Mouse (Mus musculus) intestine, postnatal 0 days (tissue): ENCODE results near the gene Gipc2. TPM values are rescaled to one million over a fixed set of nuclear protein-coding genes. Genes with fewer than 3 reads are reported as not detected.
"Not testable (repeated sequence)": the region's sequence is repeated elsewhere in the genome, so short reads cannot be mapped to it uniquely, and the experiment has no call there.

Source experiments
- ATAC-seq: fragments of 200-750 bp; cut with Nextera tagmentation; 2 replicates; pipeline ENCODE4 v1.8.0; 2017; ENCODE audit warnings: mild to moderate bottlenecking, moderate TSS enrichment, moderate library complexity
- H3K27ac ChIP-seq: fragments of 300-500 bp; sonication (generic); 2 replicates; pipeline ENCODE4 v1.5.1; 2014; ENCODE audit warnings: mild to moderate bottlenecking, low read depth, low read length, moderate library complexity
- H3K27me3 ChIP-seq: fragments of 300-500 bp; sonication (generic); replicated peaks from 2 replicates; pipeline ENCODE4 v1.6.1; 2014; ENCODE audit warnings: low read length, mixed read lengths; ENCODE audit not compliant: control insufficient read depth, insufficient read depth
- H3K36me3 ChIP-seq: fragments of 300-500 bp; sonication (generic); 2 replicates; pipeline ENCODE4 v1.6.1; 2014; ENCODE audit warnings: mild to moderate bottlenecking, moderate library complexity; ENCODE audit not compliant: control insufficient read depth, insufficient read depth
- H3K4me1 ChIP-seq: fragments of 300-500 bp; sonication (generic); replicated peaks from 2 replicates; pipeline ENCODE4 v1.6.1; 2014; ENCODE audit warnings: antibody characterized with exemption, low read length, mixed read lengths; ENCODE audit not compliant: control insufficient read depth, insufficient read depth
- H3K4me2 ChIP-seq: fragments of 300-500 bp; sonication (generic); replicated peaks from 2 replicates; pipeline ENCODE4 v1.6.1; 2014; ENCODE audit warnings: low read depth, mild to moderate bottlenecking, moderate library complexity
- H3K4me3 ChIP-seq: fragments of 300-500 bp; sonication (generic); 2 replicates; pipeline ENCODE4 v1.5.1; 2014; ENCODE audit warnings: low read depth, low read length
- H3K9ac ChIP-seq: fragments of 300-500 bp; sonication (generic); 2 replicates; pipeline ENCODE4 v1.6.1; 2014; ENCODE audit warnings: mild to moderate bottlenecking, low read depth, low read length
- H3K9me3 ChIP-seq: fragments of 300-500 bp; sonication (generic); 2 replicates; pipeline ENCODE4 v1.6.1; 2016; ENCODE audit warnings: mixed run types; ENCODE audit not compliant: control insufficient read depth
- CTCF ChIP-seq: sonication (generic); IDR thresholded peaks from 2 replicates; pipeline ENCODE4 v1.5.1; 2016; ENCODE audit warnings: low read depth, mild to moderate bottlenecking, control low read depth, antibody characterized with exemption, moderate library complexity
- WGBS: fragments of 180-500 bp; shearing (Covaris S2); extraction: QIAGEN DNeasy Blood & Tissue Kit; methylation state at CpG from one replicate; pipeline ENCODE4 v1.1.7; 2014; 5-methylcytosine and 5-hydroxymethylcytosine counted together
- polyA plus RNA-seq: library from polyadenylated mRNA; unstranded; fragments of >200 nt; fragmentation: Nextera tagmentation; extraction: Ambion mirVana; gene quantifications from 2 replicates; pipeline ENCODE4 v1.2.1, GENCODE M21; 2015

Gipc2 gene
- polyA plus RNA-seq, 1 experiment from 2014 or later: 243 TPM

DNA sequence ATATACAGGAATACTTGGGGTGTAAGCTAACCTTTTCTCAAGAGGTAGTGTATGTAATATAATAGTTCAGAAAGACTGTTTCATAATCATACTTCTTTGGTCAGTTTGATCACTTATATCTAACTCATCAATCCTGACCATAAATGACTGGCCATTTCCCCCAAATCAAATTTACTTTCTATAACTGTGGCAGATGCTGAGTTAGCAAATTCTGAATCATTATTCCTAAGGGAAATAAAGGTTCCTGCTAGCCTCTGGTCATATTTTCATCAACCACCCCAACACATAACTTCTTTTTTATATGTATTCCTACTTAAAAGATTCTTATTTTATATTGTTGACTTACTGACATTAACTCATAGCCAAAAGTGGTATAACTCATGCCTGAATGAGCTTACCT is 36.9 kb upstream of the Gipc2 start:
- peaks cover 12% of the 10 kb centered on the region; the same call in 1 of the 2 replicates for H3K4me1 ChIP-seq
- no peaks in the 10 kb centered on the region for H3K36me3 ChIP-seq
- no peak for TF ChIP-seq CTCF
- no peak overlapping the region for H3K4me3 ChIP-seq
- H3K9me3 ChIP-seq: no peaks in the 10 kb centered on the region
- H3K4me2 ChIP-seq: no peak overlapping the region
- no peak overlapping the region for H3K9ac ChIP-seq
- no peak overlapping the region for H3K27ac ChIP-seq
- H3K27me3 ChIP-seq: no peaks in the 10 kb centered on the region
- no peak for ATAC-seq

DNA sequence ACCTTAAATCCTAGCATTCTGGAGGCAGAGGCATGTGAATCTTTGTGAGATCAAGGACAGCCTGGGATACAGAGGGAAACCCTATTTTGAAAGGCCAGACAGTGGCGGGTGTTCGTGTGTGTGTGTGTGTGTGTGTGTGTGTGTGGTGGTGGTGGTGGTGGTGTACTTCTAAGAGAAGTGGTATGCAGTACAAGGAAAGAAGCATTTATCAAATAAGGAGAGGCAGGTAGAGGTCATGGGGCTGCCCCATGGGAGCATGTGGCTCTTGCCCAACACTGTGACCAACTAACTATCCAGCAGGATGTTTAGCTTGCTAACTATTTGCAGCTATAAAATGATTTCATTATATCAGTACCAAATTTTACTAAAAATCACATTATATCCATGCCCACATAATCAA is 35.6 kb upstream of the Gipc2 start:
- Histone ChIP-seq H3K36me3 (no peaks in the 10 kb centered on the region), H3K9ac (no peak overlapping the region), H3K4me2 (no peak overlapping the region), H3K4me1 (peaks cover 8% of the 10 kb centered on the region; the same call in 1 of the 2 replicates), H3K9me3 (no peaks in the 10 kb centered on the region), H3K4me3 (no peak overlapping the region), H3K27ac (peak overlapping the region; percentile 54), H3K27me3 (no peaks in the 10 kb centered on the region)
- peak; percentile 50 for ATAC-seq
- 73% methylated on average over 2 of the region's 2 CpGs for WGBS
- no peak for TF ChIP-seq CTCF

DNA sequence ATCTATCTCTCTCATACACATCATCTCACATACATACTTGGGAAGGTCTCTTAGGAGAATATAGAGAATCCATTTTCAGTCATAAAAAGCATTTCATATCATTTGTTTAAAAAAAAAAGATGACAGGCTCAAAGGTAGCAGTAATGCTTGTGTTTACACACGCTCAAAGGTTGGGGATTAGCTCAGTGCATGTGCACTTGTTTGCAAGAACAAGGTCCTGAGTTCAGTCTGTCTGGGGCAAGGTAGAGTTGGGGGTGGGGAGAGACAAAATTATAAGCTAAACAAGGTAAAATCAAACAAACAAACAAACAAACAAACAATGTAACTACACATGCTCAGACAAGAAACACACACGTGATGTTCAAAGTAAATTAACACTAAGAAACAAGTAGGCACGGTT is 35.2 kb upstream of the Gipc2 start:
- Histone ChIP-seq H3K36me3 (no peaks in the 10 kb centered on the region), H3K9ac (no peak overlapping the region), H3K9me3 (no peaks in the 10 kb centered on the region), H3K27ac (peak overlapping the region; percentile 77), H3K4me2 (no peak overlapping the region), H3K27me3 (no peaks in the 10 kb centered on the region), H3K4me3 (no peak overlapping the region), H3K4me1 (peaks cover 4% of the 10 kb centered on the region; the same call in 1 of the 2 replicates)
- no peak for TF ChIP-seq CTCF
- 62% methylated on average over 3 of the region's 3 CpGs for WGBS
- ATAC-seq: peak; percentile 86

DNA sequence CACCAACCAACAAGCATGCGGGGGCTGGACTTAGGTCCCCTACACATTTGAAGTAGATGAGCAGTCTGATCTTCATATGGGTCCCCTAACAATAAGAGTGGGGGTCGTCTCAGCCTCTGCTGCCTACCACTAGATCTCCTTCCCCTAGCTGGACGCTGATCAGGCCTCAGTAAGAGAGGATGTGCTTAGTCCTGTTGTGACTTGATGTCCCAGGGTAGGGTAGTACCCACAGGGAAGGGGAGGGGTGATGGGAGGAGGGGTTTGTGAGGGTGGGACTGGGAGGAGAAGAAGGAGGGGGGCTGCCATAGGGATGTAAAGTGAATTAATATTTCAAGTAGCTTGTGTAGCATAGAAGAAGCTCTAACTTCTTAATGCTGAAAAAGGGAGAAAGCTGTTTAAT is 33.1 kb upstream of the Gipc2 start:
- WGBS: 79% methylated on average over 3 of the region's 3 CpGs
- Histone ChIP-seq H3K9ac (no peak overlapping the region), H3K4me3 (no peak overlapping the region), H3K4me1 (0 out of 2 replicates have a peak, but pooled peaks cover 3% of the 10 kb centered on the region), H3K27ac (no peak overlapping the region), H3K9me3 (no peaks in the 10 kb centered on the region), H3K36me3 (no peaks in the 10 kb centered on the region), H3K4me2 (no peak overlapping the region), H3K27me3 (no peaks in the 10 kb centered on the region)
- no peak for TF ChIP-seq CTCF
- no peak for ATAC-seq

DNA sequence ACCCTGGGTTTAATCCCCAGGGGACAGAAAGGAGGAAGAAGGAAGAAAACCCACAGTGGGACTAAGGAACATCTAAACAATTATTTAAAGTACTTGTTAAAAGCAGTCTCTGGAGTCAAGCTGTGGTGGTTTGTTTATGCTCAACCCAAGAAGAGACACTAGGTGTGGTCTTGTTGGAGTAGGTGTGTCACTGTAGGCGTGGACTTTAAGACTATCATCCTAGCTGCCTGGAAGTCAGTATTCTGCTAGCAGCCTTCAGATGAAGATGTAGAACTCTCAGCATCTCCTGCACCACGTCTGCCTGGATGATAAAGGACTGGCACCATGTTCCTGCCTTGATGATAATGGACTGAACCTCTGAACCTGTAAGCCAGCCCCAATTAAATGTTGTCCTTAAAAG is 31.2 kb upstream of the Gipc2 start:
- not testable (repeated sequence) for H3K4me1 ChIP-seq, H3K4me3 ChIP-seq, H3K36me3 ChIP-seq, H3K9me3 ChIP-seq, H3K27me3 ChIP-seq, ATAC-seq, H3K9ac ChIP-seq, H3K27ac ChIP-seq, H3K4me2 ChIP-seq
- WGBS: 24% methylated on average over 2 of the region's 2 CpGs

DNA sequence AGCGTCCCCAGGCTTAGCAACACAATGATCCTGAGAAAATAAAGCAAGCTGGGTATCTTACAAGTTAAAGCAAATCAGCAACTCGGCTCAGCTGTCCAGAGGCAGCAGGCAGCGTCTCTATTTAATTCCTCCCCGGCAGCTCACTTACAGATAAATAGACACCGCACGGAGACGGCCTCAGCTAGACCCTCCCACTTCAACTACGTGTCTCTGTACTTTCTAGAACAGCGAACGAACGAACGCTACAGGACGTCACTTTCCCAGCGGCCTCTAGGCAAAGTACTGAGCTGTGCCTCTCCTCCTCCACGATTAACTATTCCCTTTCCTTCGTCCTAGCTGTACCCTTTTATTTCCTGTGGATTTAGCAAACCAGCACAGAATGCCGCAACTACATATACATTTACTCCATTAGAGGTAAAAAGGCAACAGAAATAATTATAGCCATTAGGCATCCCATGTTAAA is 27.6 kb upstream of the Gipc2 start:
- WGBS: under 1% methylated on average over 17 of the region's 17 CpGs

DNA sequence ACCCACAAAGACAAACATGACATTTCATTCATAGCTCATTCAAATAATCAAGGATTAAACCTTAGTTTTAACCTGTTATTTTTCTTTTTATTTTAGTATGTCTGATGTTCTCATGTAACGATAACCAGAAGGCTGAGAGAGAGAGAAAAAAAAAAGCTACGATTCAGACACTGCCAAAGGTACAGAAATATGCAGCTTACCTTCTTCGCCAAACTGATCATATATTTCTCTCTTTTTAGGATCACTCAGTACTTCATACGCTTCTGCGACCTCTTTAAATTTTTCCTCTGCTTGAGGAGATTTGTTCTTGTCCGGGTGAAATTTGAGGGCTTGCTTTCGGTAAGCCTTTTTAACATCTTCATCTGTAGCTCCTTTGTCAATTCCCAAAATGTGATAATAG is 27.1 kb upstream of the Gipc2 start:
- Histone ChIP-seq H3K4me3 (peak overlapping the region; percentile 64), H3K4me1 (no peaks in the 10 kb centered on the region), H3K27me3 (no peaks in the 10 kb centered on the region), H3K27ac (peak overlapping the region; percentile 77), H3K36me3 (no peaks in the 10 kb centered on the region), H3K9ac (peak overlapping the region; percentile 54), H3K9me3 (no peaks in the 10 kb centered on the region), H3K4me2 (peak overlapping the region; percentile 66)
- no peak for TF ChIP-seq CTCF
- WGBS: under 1% methylated on average over 7 of the region's 7 CpGs
- ATAC-seq: no peak

More for the DNA sequence above, 27.6 kb upstream of the Gipc2 start:
- Histone ChIP-seq H3K9ac (peak overlapping the region; percentile 54), H3K9me3 (no peaks in the 10 kb centered on the region), H3K36me3 (no peaks in the 10 kb centered on the region), H3K27me3 (no peaks in the 10 kb centered on the region), H3K4me3 (peak overlapping the region; percentile 64), H3K4me2 (peak overlapping the region; percentile 66), H3K27ac (peak overlapping the region; percentile 77), H3K4me1 (no peaks in the 10 kb centered on the region)
- peak; percentile 94 for ATAC-seq
- TF ChIP-seq CTCF: peak; percentile 39; the same call in 1 of the 2 replicates
